Mouse (Mus musculus): ENCODE results near the gene Pabpn1l. TPM values are rescaled to one million over a fixed set of nuclear protein-coding genes. Genes with fewer than 3 reads are reported as not detected.
"Not testable (repeated sequence)": the region's sequence is repeated elsewhere in the genome, so short reads cannot be mapped to it uniquely, and the experiment has no call there.

Gene Pabpn1l
- polyA plus RNA-seq, 1 experiment from 2014 or later = not detected

- WGBS = 81% methylated on average over 6 of the region's 6 CpGs
These were observed 21.8 kb upstream of the Pabpn1l start for GRCm38 (mm10) chr8:122644175-122644954.

GRCm38 (mm10) chr8:122642071-122642470 is 19.5 kb upstream of the Pabpn1l start:
- 77% methylated on average over 9 of the region's 9 CpGs for WGBS
- H3K27ac ChIP-seq = no peak overlapping the region
- no peak overlapping the region for H3K4me3 ChIP-seq (replicated peaks)
- no peaks in the 10 kb centered on the region for H3K27me3 ChIP-seq
- no peak overlapping the region for H3K9ac ChIP-seq (replicated peaks)
- H3K4me2 ChIP-seq (replicated peaks) = no peak overlapping the region
- H3K9me3 ChIP-seq = no peaks in the 10 kb centered on the region
- H3K4me1 ChIP-seq (replicated peaks) = peaks cover 19% of the 10 kb centered on the region
- H3K36me3 ChIP-seq = peaks cover 64% of the 10 kb centered on the region
- ATAC-seq = no peak

More at GRCm38 (mm10) chr8:122644175-122644954, 21.8 kb upstream of the Pabpn1l start:
- ATAC-seq = no peak
- no peak overlapping the region; the same call in 1 of the 2 replicates for H3K27ac ChIP-seq
- no peak overlapping the region for H3K4me2 ChIP-seq (replicated peaks)
- no peak overlapping the region for H3K4me3 ChIP-seq (replicated peaks)
- H3K27me3 ChIP-seq = no peaks in the 10 kb centered on the region
- H3K9ac ChIP-seq (replicated peaks) = no peak overlapping the region
- H3K36me3 ChIP-seq = peaks cover 63% of the 10 kb centered on the region
- H3K9me3 ChIP-seq = no peaks in the 10 kb centered on the region
- peaks cover 9% of the 10 kb centered on the region for H3K4me1 ChIP-seq (replicated peaks)

- peaks cover 64% of the 10 kb centered on the region for H3K36me3 ChIP-seq
- WGBS = 89% methylated on average over 15 of the region's 15 CpGs
- no peak overlapping the region for H3K4me3 ChIP-seq (replicated peaks)
- H3K27ac ChIP-seq = no peak overlapping the region
- no peak overlapping the region for H3K9ac ChIP-seq (replicated peaks)
- H3K9me3 ChIP-seq = no peaks in the 10 kb centered on the region
- peaks cover 19% of the 10 kb centered on the region for H3K4me1 ChIP-seq (replicated peaks)
- no peaks in the 10 kb centered on the region for H3K27me3 ChIP-seq
- no peak for ATAC-seq
- no peak overlapping the region for H3K4me2 ChIP-seq (replicated peaks)
These were observed 18.9 kb upstream of the Pabpn1l start for GRCm38 (mm10) chr8:122641406-122641805.

DNA sequence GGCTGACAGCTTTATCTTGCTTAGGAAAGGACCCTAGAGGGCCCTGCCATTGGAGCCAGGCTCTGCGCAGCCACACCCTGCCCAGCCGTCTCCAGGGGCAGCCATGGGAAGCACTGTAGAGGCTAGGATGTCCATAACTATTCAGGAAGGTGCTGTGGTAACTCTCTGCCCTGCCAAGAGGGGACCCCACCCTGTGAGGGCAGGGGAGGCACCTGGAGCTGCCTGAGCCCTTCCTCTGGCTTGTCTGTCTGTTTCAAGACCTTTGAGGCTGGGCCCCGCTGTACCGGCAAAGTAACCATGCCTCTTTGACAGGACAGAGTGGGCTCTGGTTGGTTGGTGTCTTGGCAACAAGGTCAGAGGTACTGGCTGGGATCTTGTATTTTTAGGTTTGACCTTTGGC is 18.3 kb upstream of the Pabpn1l start:
- peaks cover 19% of the 10 kb centered on the region for H3K4me1 ChIP-seq (replicated peaks)
- no peaks in the 10 kb centered on the region for H3K9me3 ChIP-seq
- no peak for ATAC-seq
- 86% methylated on average over 4 of the region's 4 CpGs for WGBS
- H3K27me3 ChIP-seq = no peaks in the 10 kb centered on the region
- no peak overlapping the region for H3K4me3 ChIP-seq (replicated peaks)
- peaks cover 61% of the 10 kb centered on the region for H3K36me3 ChIP-seq
- no peak overlapping the region for H3K9ac ChIP-seq (replicated peaks)
- H3K27ac ChIP-seq = no peak overlapping the region
- H3K4me2 ChIP-seq (replicated peaks) = no peak overlapping the region

DNA sequence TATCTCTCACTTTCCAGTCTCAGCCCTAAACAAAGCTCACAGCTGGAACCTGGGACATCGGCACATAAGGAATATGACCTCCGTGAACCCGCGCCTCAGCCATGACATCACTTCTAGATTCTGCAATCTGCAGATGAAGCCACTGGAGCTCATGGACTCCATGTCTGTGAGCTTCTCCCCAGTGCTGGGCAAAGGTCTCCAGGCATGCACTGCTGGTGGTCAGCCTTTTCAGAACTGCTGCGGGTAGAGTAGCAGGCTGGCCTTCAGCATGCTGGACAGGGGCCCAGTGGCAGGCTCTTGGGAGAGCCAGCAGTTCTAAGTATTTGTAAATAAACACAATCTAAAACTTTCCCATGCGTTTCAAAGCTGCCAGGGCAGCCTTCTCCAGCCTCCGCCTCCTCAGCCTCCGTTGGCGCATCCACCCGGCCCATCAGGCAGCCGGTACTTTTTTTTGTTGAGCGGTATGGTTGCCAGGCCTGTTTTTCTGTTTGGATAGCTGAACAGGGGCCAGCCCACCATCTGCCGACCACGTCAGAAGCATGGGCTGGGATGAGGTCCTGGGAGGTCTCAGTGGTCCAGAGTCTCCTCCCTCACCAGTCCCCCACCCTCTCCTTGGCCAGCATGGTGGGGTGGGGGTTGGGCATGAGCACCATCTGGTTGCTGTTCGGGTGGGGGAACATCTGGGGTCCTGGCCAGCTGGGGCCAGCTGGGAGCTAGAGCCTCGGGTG is 17.1 kb upstream of the Pabpn1l start:
- Histone ChIP-seq H3K9ac (replicated peaks) (no peak overlapping the region), H3K4me1 (replicated peaks) (peaks cover 19% of the 10 kb centered on the region), H3K4me3 (replicated peaks) (no peak overlapping the region), H3K27ac (peak overlapping the region; percentile 39; the same call in 1 of the 2 replicates), H3K9me3 (no peaks in the 10 kb centered on the region), H3K27me3 (no peaks in the 10 kb centered on the region), H3K36me3 (peaks cover 65% of the 10 kb centered on the region), H3K4me2 (replicated peaks) (no peak overlapping the region)
- peak; percentile 69 for ATAC-seq
- 48% methylated on average over 16 of the region's 16 CpGs for WGBS

GRCm38 (mm10) chr8:122638601-122639000 is 16.1 kb upstream of the Pabpn1l start:
- H3K4me3 ChIP-seq (replicated peaks) = no peak overlapping the region
- WGBS = 75% methylated on average over 16 of the region's 16 CpGs
- H3K9ac ChIP-seq (replicated peaks) = no peak overlapping the region; the same call in 1 of the 2 replicates
- ATAC-seq = no peak
- no peak overlapping the region for H3K27ac ChIP-seq
- no peaks in the 10 kb centered on the region for H3K9me3 ChIP-seq
- peaks cover 19% of the 10 kb centered on the region for H3K4me1 ChIP-seq (replicated peaks)
- H3K27me3 ChIP-seq = no peaks in the 10 kb centered on the region
- H3K36me3 ChIP-seq = peaks cover 75% of the 10 kb centered on the region
- H3K4me2 ChIP-seq (replicated peaks) = no peak overlapping the region

DNA sequence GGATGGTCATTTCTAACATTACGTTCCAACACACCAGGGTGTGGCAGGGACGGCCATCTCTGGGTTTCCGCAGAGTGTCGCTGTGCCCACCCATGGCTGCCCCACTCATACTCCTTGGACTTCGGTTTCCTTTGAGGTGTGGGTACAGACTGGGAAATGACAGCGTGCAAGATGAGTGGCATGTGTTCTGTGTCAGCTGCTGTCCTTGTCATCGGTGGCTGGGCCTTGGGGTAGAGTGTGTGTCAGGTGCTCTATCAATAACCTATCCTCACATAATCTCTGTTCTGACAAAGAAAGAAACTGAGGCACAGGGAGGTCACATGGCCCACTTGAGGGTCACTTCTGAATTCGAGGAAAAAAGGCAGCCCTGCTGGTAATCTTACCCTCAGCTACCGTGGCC is 14.7 kb upstream of the Pabpn1l start:
- H3K27ac ChIP-seq = no peak overlapping the region
- no peaks in the 10 kb centered on the region for H3K27me3 ChIP-seq
- no peak overlapping the region for H3K9ac ChIP-seq (replicated peaks)
- no peak for ATAC-seq
- H3K4me1 ChIP-seq (replicated peaks) = peaks cover 19% of the 10 kb centered on the region
- no peaks in the 10 kb centered on the region for H3K9me3 ChIP-seq
- no peak overlapping the region for H3K4me3 ChIP-seq (replicated peaks)
- 89% methylated on average over 9 of the region's 9 CpGs for WGBS
- H3K36me3 ChIP-seq = peaks cover 77% of the 10 kb centered on the region
- H3K4me2 ChIP-seq (replicated peaks) = no peak overlapping the region

GRCm38 (mm10) chr8:122636803-122637175 is 14.2 kb upstream of the Pabpn1l start:
- WGBS = 76% methylated on average over 9 of the region's 9 CpGs
- H3K4me1 ChIP-seq (replicated peaks) = peaks cover 19% of the 10 kb centered on the region
- no peaks in the 10 kb centered on the region for H3K9me3 ChIP-seq
- H3K9ac ChIP-seq (replicated peaks) = no peak overlapping the region
- H3K27ac ChIP-seq = no peak overlapping the region
- H3K27me3 ChIP-seq = no peaks in the 10 kb centered on the region
- no peak overlapping the region for H3K4me3 ChIP-seq (replicated peaks)
- no peak for ATAC-seq
- H3K36me3 ChIP-seq = peaks cover 77% of the 10 kb centered on the region
- H3K4me2 ChIP-seq (replicated peaks) = no peak overlapping the region

GRCm38 (mm10) chr8:122635878-122636802 is 13.6 kb upstream of the Pabpn1l start:
- Histone ChIP-seq H3K27ac (no peak overlapping the region), H3K36me3 (peaks cover 75% of the 10 kb centered on the region), H3K4me2 (replicated peaks) (no peak overlapping the region), H3K9ac (replicated peaks) (no peak overlapping the region), H3K9me3 (no peaks in the 10 kb centered on the region), H3K4me3 (replicated peaks) (no peak overlapping the region), H3K4me1 (replicated peaks) (peaks cover 19% of the 10 kb centered on the region), H3K27me3 (no peaks in the 10 kb centered on the region)
- WGBS = 84% methylated on average over 14 of the region's 14 CpGs
- no peak for ATAC-seq

GRCm38 (mm10) chr8:122633205-122633604 is 10.7 kb upstream of the Pabpn1l start:
- Histone ChIP-seq H3K27me3 (peaks cover 8% of the 10 kb centered on the region), H3K4me1 (replicated peaks) (peaks cover 8% of the 10 kb centered on the region), H3K9ac (replicated peaks) (no peak overlapping the region), H3K9me3 (no peaks in the 10 kb centered on the region), H3K27ac (no peak overlapping the region), H3K4me3 (replicated peaks) (no peak overlapping the region), H3K4me2 (replicated peaks) (no peak overlapping the region), H3K36me3 (peaks cover 75% of the 10 kb centered on the region)
- WGBS = 92% methylated on average over 14 of the region's 14 CpGs
- ATAC-seq = no peak

GRCm38 (mm10) chr8:122632134-122632533 is 9.6 kb upstream of the Pabpn1l start:
- not testable (repeated sequence) for H3K27ac ChIP-seq; H3K4me2 ChIP-seq (replicated peaks); H3K4me3 ChIP-seq (replicated peaks); H3K9me3 ChIP-seq; H3K9ac ChIP-seq (replicated peaks); ATAC-seq; H3K27me3 ChIP-seq; H3K4me1 ChIP-seq (replicated peaks)
- 69% methylated on average over 3 of the region's 3 CpGs for WGBS
- peaks cover 65% of the 10 kb centered on the region for H3K36me3 ChIP-seq
